In genomic region chr6:126163181-126163621, GRCm38 (mm10) we compare ENCODE assay signal across 8 mouse cellular contexts. TPM values are rescaled to one million over a fixed set of nuclear protein-coding genes. Genes with fewer than 3 reads are reported as not detected.
DNase-seq lines count a peak whose midpoint lies in the region; ATAC-seq and TF ChIP-seq lines count a peak whose summit lies in the region.

No protein-coding gene starts in this region.

- H3K27ac ChIP-seq in spleen, adult 2 months (ENCODE audit: insufficient read depth, low read length), result peak overlapping the region; percentile 16; the same call in 1 of the 2 replicates
- H3K27ac ChIP-seq in forebrain, embryonic 10.5 days, result peak overlapping the region; percentile 78
- no peak overlapping the region for H3K27ac ChIP-seq in lung, postnatal 0 days (ENCODE audit: low read length)

- H3K9ac ChIP-seq in lung, postnatal 0 days (replicated peaks; ENCODE audit: low read depth), result no peak overlapping the region

- TF ChIP-seq CTCF in spleen, adult 2 months (IDR thresholded peaks at IDR 0.05; ENCODE audit: extremely low read depth, insufficient read depth, insufficient read length, insufficient replicate concordance), result no peak
- TF ChIP-seq CTCF in lung, postnatal 0 days (IDR thresholded peaks at IDR 0.05), result no peak

- 4% methylated on average over 25 of the region's 25 CpGs for WGBS in spleen, adult 2 months
- 0% methylated on average over 25 of the region's 25 CpGs for WGBS in forebrain, embryonic 10.5 days
- WGBS in lung, postnatal 0 days, result 0% methylated on average over 25 of the region's 25 CpGs

- ATAC-seq in lung, postnatal 0 days, result peak; percentile 55
- no peak for ATAC-seq in megakaryocyte progenitor cell, adult 5-6 weeks (replicated peaks; ENCODE audit: poor library complexity)

- H3K4me3 ChIP-seq in spleen, adult 2 months (ENCODE audit: extremely low read depth, insufficient read depth, insufficient read length), result no peak overlapping the region; the same call in 1 of the 2 replicates
- peak overlapping the region; percentile 57 for H3K4me3 ChIP-seq in forebrain, embryonic 10.5 days
- peak overlapping the region; percentile 29 for H3K4me3 ChIP-seq in lung, postnatal 0 days (ENCODE audit: low read depth, low read length)

- DNase-seq in spleen, adult 2 months (ENCODE audit: low read depth in 1 of 2, low spot score in 2 of 2), result no peak
- no peak for DNase-seq in spleen, adult 18-20 months
- DNase-seq in forebrain, embryonic 10.5 days (ENCODE audit: extremely low spot score, low spot score), result peak; percentile 68
- peak; percentile 57 to 63 for DNase-seq in heart, postnatal 10 days
- DNase-seq in kidney, postnatal 25 days, result peak; percentile 65 to 79
- peak; percentile 55 for DNase-seq in lung, postnatal 0 days (ENCODE audit: low spot score)
- peak; percentile 41 for DNase-seq in right cerebral cortex, postnatal 4 days

- TF ChIP-seq POLR2A in spleen, adult 2 months (IDR thresholded peaks at IDR 0.05; ENCODE audit: low read depth, low read length), result no peak

- no peaks in the 10 kb centered on the region for H3K4me1 ChIP-seq in spleen, adult 2 months (ENCODE audit: control insufficient read depth, insufficient read depth, insufficient read length)
- peaks cover 89% of the 10 kb centered on the region for H3K4me1 ChIP-seq in forebrain, embryonic 10.5 days
- H3K4me1 ChIP-seq in lung, postnatal 0 days (ENCODE audit: insufficient read depth, low read depth, low read length), result peaks cover 32% of the 10 kb centered on the region

- H3K9me3 ChIP-seq in forebrain, embryonic 10.5 days, result no peaks in the 10 kb centered on the region
- no peaks in the 10 kb centered on the region for H3K9me3 ChIP-seq in lung, postnatal 0 days (ENCODE audit: low read length)

- intact Hi-C loops in heart, postnatal 10 days (cut with DNase I), result loop anchor here (10.0 kb wide), 1 partner anchor 738 kb away; no protein-coding TSS in a partner anchor

- H3K27me3 ChIP-seq in spleen, adult 2 months (ENCODE audit: control insufficient read depth, insufficient read depth, low read length), result 0 out of 2 replicates have a peak, but pooled peaks cover 3% of the 10 kb centered on the region
- peaks cover 88% of the 10 kb centered on the region for H3K27me3 ChIP-seq in forebrain, embryonic 10.5 days (ENCODE audit: poor library complexity, severe bottlenecking)
- peaks cover 35% of the 10 kb centered on the region for H3K27me3 ChIP-seq in lung, postnatal 0 days (replicated peaks; ENCODE audit: insufficient read depth, low read length)

- TF ChIP-seq EP300 in lung, postnatal 0 days (IDR thresholded peaks at IDR 0.05), result no peak

- H3K4me2 ChIP-seq in lung, postnatal 0 days (replicated peaks; ENCODE audit: low read depth, low read length), result peak overlapping the region; percentile 52

- H3K36me3 ChIP-seq in spleen, adult 2 months (ENCODE audit: control insufficient read depth, insufficient read depth, low read length), result no peaks in the 10 kb centered on the region
- H3K36me3 ChIP-seq in forebrain, embryonic 10.5 days (replicated peaks), result no peaks in the 10 kb centered on the region
- H3K36me3 ChIP-seq in lung, postnatal 0 days (ENCODE audit: insufficient read depth, low read length), result no peaks in the 10 kb centered on the region

RNA-seq across cellular contexts. Expression of gene Ntf3, which starts 3.5 kb away (rescaled TPM):
- polyA plus RNA-seq in spleen, adult 2 months (2012; rRNA removed), result 1.3 and 1.5 TPM in 2 replicates
- 6.6 and 6.7 TPM in 2 replicates for polyA plus RNA-seq in forebrain, embryonic 10.5 days (2016; fragmentation: Nextera tagmentation; extraction: Ambion mirVana)
- 1 to 10 TPM; 3.7 to 4.3 TPM for total RNA-seq in heart, postnatal 10 days (2021)
- 2.1 and 2.2 TPM in 2 replicates for polyA plus RNA-seq in lung, postnatal 0 days (2015; fragmentation: Nextera tagmentation; extraction: Ambion mirVana)
- total RNA-seq in megakaryocyte progenitor cell, adult 5-6 weeks (2015), result not detected in 2 replicates
- total RNA-seq in megakaryocyte progenitor cell, adult 5-6 weeks (2017), result not detected in 2 replicates

Comparison
In these comparisons a context has a peak if more than half of its experiments do, and no peak if none do; other contexts are left out.
1. DNase-seq: peak in forebrain, embryonic 10.5 days (single experiment), heart, postnatal 10 days (2 of 2), kidney, postnatal 25 days (2 of 2), lung, postnatal 0 days (single experiment) and right cerebral cortex, postnatal 4 days (single experiment); none in spleen, adult 2 months (0 of 2) and spleen, adult 18-20 months (0 of 2).